Mouse (Mus musculus): ENCODE data around the gene Ckm. TPM values are rescaled to one million over a fixed set of nuclear protein-coding genes. Genes with fewer than 3 reads are reported as not detected.
A peak's percentile ranks its signal among the peaks of the same experiment; 100 is the strongest.

Gene Ckm
- polyA plus RNA-seq, 1 experiment from 2014 or later: 25.2 TPM

GRCm38 (mm10) chr7:19430402-19430801 lies 25.8 kb downstream of the Ckm start:
- Histone ChIP-seq H3K4me1 (replicated peaks; ENCODE audit: control insufficient read depth, insufficient read depth, low read length) (no peaks in the 10 kb centered on the region), H3K4me2 (replicated peaks; ENCODE audit: low read depth) (no peak overlapping the region), H3K9ac (ENCODE audit: low read depth, low read length) (no peak overlapping the region), H3K27me3 (replicated peaks; ENCODE audit: control insufficient read depth, insufficient read depth, low read length) (no peaks in the 10 kb centered on the region), H3K9me3 (ENCODE audit: control insufficient read depth) (no peaks in the 10 kb centered on the region), H3K4me3 (ENCODE audit: low read depth, low read length) (no peak overlapping the region), H3K27ac (ENCODE audit: low read depth, low read length) (no peak overlapping the region), H3K36me3 (ENCODE audit: control insufficient read depth, insufficient read depth) (peaks cover 98% of the 10 kb centered on the region)
- TF ChIP-seq CTCF (IDR thresholded peaks at IDR 0.05; ENCODE audit: low read depth): no peak
- no peak for ATAC-seq
- WGBS: 88% methylated on average over 6 of the region's 6 CpGs

GRCm38 (mm10) chr7:19432475-19432874 lies 27.9 kb downstream of the Ckm start:
- WGBS: 100% methylated on average over 2 of the region's 2 CpGs
- no peak overlapping the region for H3K9ac ChIP-seq (ENCODE audit: low read depth, low read length)
- H3K27me3 ChIP-seq (replicated peaks; ENCODE audit: control insufficient read depth, insufficient read depth, low read length): no peaks in the 10 kb centered on the region
- no peak for ATAC-seq
- H3K27ac ChIP-seq (ENCODE audit: low read depth, low read length): no peak overlapping the region
- no peak overlapping the region for H3K4me2 ChIP-seq (replicated peaks; ENCODE audit: low read depth)
- no peaks in the 10 kb centered on the region for H3K4me1 ChIP-seq (replicated peaks; ENCODE audit: control insufficient read depth, insufficient read depth, low read length)
- H3K9me3 ChIP-seq (ENCODE audit: control insufficient read depth): no peaks in the 10 kb centered on the region
- no peak overlapping the region for H3K4me3 ChIP-seq (ENCODE audit: low read depth, low read length)
- peaks cover 98% of the 10 kb centered on the region for H3K36me3 ChIP-seq (ENCODE audit: control insufficient read depth, insufficient read depth)
- peak; percentile 38 for TF ChIP-seq CTCF (IDR thresholded peaks at IDR 0.05; ENCODE audit: low read depth)

- TF ChIP-seq CTCF (IDR thresholded peaks at IDR 0.05; ENCODE audit: low read depth): no peak
- Histone ChIP-seq H3K4me3 (ENCODE audit: low read depth, low read length) (no peak overlapping the region), H3K9ac (ENCODE audit: low read depth, low read length) (no peak overlapping the region), H3K27ac (ENCODE audit: low read depth, low read length) (no peak overlapping the region), H3K36me3 (ENCODE audit: control insufficient read depth, insufficient read depth) (peaks cover 87% of the 10 kb centered on the region), H3K27me3 (replicated peaks; ENCODE audit: control insufficient read depth, insufficient read depth, low read length) (no peaks in the 10 kb centered on the region), H3K4me2 (replicated peaks; ENCODE audit: low read depth) (no peak overlapping the region), H3K4me1 (replicated peaks; ENCODE audit: control insufficient read depth, insufficient read depth, low read length) (no peaks in the 10 kb centered on the region), H3K9me3 (ENCODE audit: control insufficient read depth) (no peaks in the 10 kb centered on the region)
- no peak for ATAC-seq
- WGBS: 96% methylated on average over 2 of the region's 2 CpGs
These were observed 31.7 kb downstream of the Ckm start for GRCm38 (mm10) chr7:19436276-19436675.

- no peak for TF ChIP-seq CTCF (IDR thresholded peaks at IDR 0.05; ENCODE audit: low read depth)
- 88% methylated on average over 9 of the region's 9 CpGs for WGBS
- Histone ChIP-seq H3K4me1 (replicated peaks; ENCODE audit: control insufficient read depth, insufficient read depth, low read length) (no peaks in the 10 kb centered on the region), H3K36me3 (ENCODE audit: control insufficient read depth, insufficient read depth) (peaks cover 87% of the 10 kb centered on the region), H3K27me3 (replicated peaks; ENCODE audit: control insufficient read depth, insufficient read depth, low read length) (no peaks in the 10 kb centered on the region), H3K9ac (ENCODE audit: low read depth, low read length) (no peak overlapping the region), H3K27ac (ENCODE audit: low read depth, low read length) (no peak overlapping the region), H3K4me2 (replicated peaks; ENCODE audit: low read depth) (no peak overlapping the region), H3K9me3 (ENCODE audit: control insufficient read depth) (no peaks in the 10 kb centered on the region), H3K4me3 (ENCODE audit: low read depth, low read length) (no peak overlapping the region)
- ATAC-seq: no peak
These were observed 32.5 kb downstream of the Ckm start for GRCm38 (mm10) chr7:19437048-19437447.

- H3K27ac ChIP-seq (ENCODE audit: low read depth, low read length): no peak overlapping the region
- peaks cover 73% of the 10 kb centered on the region for H3K36me3 ChIP-seq (ENCODE audit: control insufficient read depth, insufficient read depth)
- 84% methylated on average over 9 of the region's 9 CpGs for WGBS
- no peaks in the 10 kb centered on the region for H3K4me1 ChIP-seq (replicated peaks; ENCODE audit: control insufficient read depth, insufficient read depth, low read length)
- no peak for ATAC-seq
- no peak overlapping the region for H3K4me3 ChIP-seq (ENCODE audit: low read depth, low read length)
- no peak overlapping the region for H3K9ac ChIP-seq (ENCODE audit: low read depth, low read length)
- no peaks in the 10 kb centered on the region for H3K9me3 ChIP-seq (ENCODE audit: control insufficient read depth)
- TF ChIP-seq CTCF (IDR thresholded peaks at IDR 0.05; ENCODE audit: low read depth): no peak
- no peaks in the 10 kb centered on the region for H3K27me3 ChIP-seq (replicated peaks; ENCODE audit: control insufficient read depth, insufficient read depth, low read length)
- H3K4me2 ChIP-seq (replicated peaks; ENCODE audit: low read depth): no peak overlapping the region
These were observed 37.0 kb downstream of the Ckm start for GRCm38 (mm10) chr7:19441448-19442091.

GRCm38 (mm10) chr7:19443344-19443743 lies 38.8 kb downstream of the Ckm start:
- Histone ChIP-seq H3K4me1 (replicated peaks; ENCODE audit: control insufficient read depth, insufficient read depth, low read length) (no peaks in the 10 kb centered on the region), H3K4me3 (ENCODE audit: low read depth, low read length) (no peak overlapping the region), H3K9me3 (ENCODE audit: control insufficient read depth) (no peaks in the 10 kb centered on the region), H3K27ac (ENCODE audit: low read depth, low read length) (no peak overlapping the region), H3K36me3 (ENCODE audit: control insufficient read depth, insufficient read depth) (peaks cover 72% of the 10 kb centered on the region), H3K4me2 (replicated peaks; ENCODE audit: low read depth) (no peak overlapping the region), H3K9ac (ENCODE audit: low read depth, low read length) (no peak overlapping the region), H3K27me3 (replicated peaks; ENCODE audit: control insufficient read depth, insufficient read depth, low read length) (no peaks in the 10 kb centered on the region)
- WGBS: 38% methylated on average over 3 of the region's 3 CpGs
- no peak for ATAC-seq
- TF ChIP-seq CTCF (IDR thresholded peaks at IDR 0.05; ENCODE audit: low read depth): peak; percentile 91
